Mouse (Mus musculus) forebrain, embryonic 16.5 days (tissue): ENCODE results near the gene Acyp1. TPM values are rescaled to one million over a fixed set of nuclear protein-coding genes. Genes with fewer than 3 reads are reported as not detected.
"Not testable (repeated sequence)": the region's sequence is repeated elsewhere in the genome, so short reads cannot be mapped to it uniquely, and the experiment has no call there.

Experiments used
- ATAC-seq: fragments of 200-750 bp; cut with Nextera tagmentation; 2 replicates; pipeline ENCODE4 v1.8.0; 2017; ENCODE audit warnings: mild to moderate bottlenecking, moderate library complexity
- H3K27ac ChIP-seq: fragments of 300-500 bp; sonication (generic); 2 replicates; pipeline ENCODE4 v1.5.1; 2014; ENCODE audit warnings: low read length, control low read depth
- H3K27me3 ChIP-seq: fragments of 300-500 bp; sonication (generic); replicated peaks from 2 replicates; pipeline ENCODE4 v1.6.1; 2014; ENCODE audit warnings: low read length; ENCODE audit not compliant: control insufficient read depth, insufficient read depth
- H3K36me3 ChIP-seq: fragments of 300-500 bp; sonication (generic); 2 replicates; pipeline ENCODE4 v1.6.1; 2014; ENCODE audit not compliant: control insufficient read depth, insufficient read depth
- H3K4me1 ChIP-seq: fragments of 300-500 bp; sonication (generic); replicated peaks from 2 replicates; pipeline ENCODE4 v1.6.1; 2014; ENCODE audit warnings: low read length; ENCODE audit not compliant: control insufficient read depth, insufficient read depth
- H3K4me2 ChIP-seq: fragments of 300-500 bp; sonication (generic); 2 replicates; pipeline ENCODE4 v1.6.1; 2014; ENCODE audit warnings: mild to moderate bottlenecking, low read length, control low read depth
- H3K4me3 ChIP-seq: fragments of 300-500 bp; sonication (generic); replicated peaks from 2 replicates; pipeline ENCODE4 v1.5.1; 2014; ENCODE audit warnings: mild to moderate bottlenecking, low read length, control low read depth
- H3K9ac ChIP-seq: fragments of 300-500 bp; sonication (generic); replicated peaks from 2 replicates; pipeline ENCODE4 v1.6.1; 2014; ENCODE audit warnings: low read depth, low read length, control low read depth
- H3K9me3 ChIP-seq: fragments of 300-500 bp; sonication (generic); 2 replicates; pipeline ENCODE4 v1.6.1; 2016; ENCODE audit warnings: low read length; ENCODE audit not compliant: control insufficient read depth
- WGBS: fragments of 180-500 bp; shearing (Covaris S2); extraction: QIAGEN DNeasy Blood & Tissue Kit; methylation state at CpG from one replicate; pipeline ENCODE4 v1.1.7; 2014; 5-methylcytosine and 5-hydroxymethylcytosine counted together
- polyA plus RNA-seq: library from polyadenylated mRNA; unstranded; fragments of >200 nt; fragmentation: Nextera tagmentation; extraction: Ambion mirVana; gene quantifications from 2 replicates; pipeline ENCODE4 v1.2.1, GENCODE M21; 2015

The Acyp1 gene
- polyA plus RNA-seq, 1 experiment from 2014 or later: 46.9 TPM

DNA sequence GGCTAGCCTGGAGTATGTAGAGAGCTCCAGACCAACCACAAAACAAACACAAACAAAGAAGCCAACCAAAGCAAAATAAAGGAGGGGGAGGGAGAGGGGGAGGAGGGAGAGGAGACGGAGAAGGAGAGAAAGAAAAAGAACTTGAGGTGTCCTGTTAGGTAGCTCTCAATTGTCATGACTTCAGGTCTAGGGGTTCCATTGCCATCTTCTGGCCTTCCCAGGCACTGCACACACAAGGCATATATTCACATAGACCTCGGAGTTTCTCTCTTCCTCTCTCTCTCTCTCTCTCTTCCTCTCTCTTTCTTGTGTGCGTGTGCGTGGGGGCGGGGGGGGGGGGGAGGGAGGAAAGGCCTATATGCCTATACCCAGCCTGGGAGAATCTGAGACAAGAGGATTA, 1.3 kb downstream of the Acyp1 start:
- Histone ChIP-seq H3K27me3 (no peaks in the 10 kb centered on the region), H3K4me3 (no peak overlapping the region), H3K27ac (no peak overlapping the region), H3K4me2 (no peak overlapping the region), H3K9ac (no peak overlapping the region), H3K4me1 (peaks cover 15% of the 10 kb centered on the region), H3K9me3 (no peaks in the 10 kb centered on the region), H3K36me3 (no peaks in the 10 kb centered on the region)
- WGBS: 37% methylated on average over 3 of the region's 5 CpGs
- no peak for ATAC-seq

DNA sequence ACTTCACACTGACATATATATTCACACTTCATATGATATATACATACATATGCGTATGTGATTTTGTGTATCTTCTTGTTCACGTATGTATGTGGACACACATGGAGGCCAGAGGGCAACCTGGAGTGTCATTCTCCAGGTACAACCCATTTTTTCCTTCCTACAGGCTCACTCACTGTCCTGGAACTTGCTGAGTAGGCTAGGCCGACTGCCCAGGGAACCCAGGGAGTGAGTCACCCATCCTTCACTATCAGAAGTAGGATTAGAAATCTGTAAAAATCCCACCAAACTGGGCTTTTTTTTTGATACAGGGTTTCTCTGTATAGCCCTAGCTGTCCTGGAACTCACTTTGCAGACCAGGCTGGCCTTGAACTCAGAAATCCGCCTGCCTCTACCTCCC, 3.2 kb downstream of the Acyp1 start:
- Histone ChIP-seq H3K4me1 (peaks cover 17% of the 10 kb centered on the region), H3K36me3 (no peaks in the 10 kb centered on the region), H3K4me3 (no peak overlapping the region), H3K4me2 (no peak overlapping the region), H3K27ac (no peak overlapping the region), H3K9ac (no peak overlapping the region), H3K27me3 (no peaks in the 10 kb centered on the region), H3K9me3 (no peaks in the 10 kb centered on the region)
- no peak for ATAC-seq
- 92% methylated on average over 4 of the region's 4 CpGs for WGBS

DNA sequence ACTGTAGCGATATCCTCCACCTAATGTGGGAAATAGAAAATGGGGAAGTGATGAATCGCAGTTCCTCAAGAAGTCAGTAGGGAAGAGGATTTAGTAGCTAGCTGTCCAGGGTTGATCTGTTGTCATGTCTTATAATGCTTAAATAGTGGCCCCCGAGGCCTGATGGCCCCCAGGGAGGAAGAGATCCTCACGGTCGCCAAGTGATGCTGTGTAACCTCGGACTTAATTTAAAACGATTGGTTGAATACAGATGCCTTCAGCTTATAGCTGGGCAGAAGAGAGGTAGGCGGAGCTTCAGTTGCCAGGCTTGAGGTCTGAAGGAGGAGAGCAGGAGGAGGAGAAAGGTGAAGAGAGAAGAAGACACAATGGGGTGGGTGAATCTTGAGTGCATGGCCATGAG, 3.9 kb downstream of the Acyp1 start:
- no peak overlapping the region for H3K9ac ChIP-seq
- 73% methylated on average over 8 of the region's 8 CpGs for WGBS
- ATAC-seq: no peak

DNA sequence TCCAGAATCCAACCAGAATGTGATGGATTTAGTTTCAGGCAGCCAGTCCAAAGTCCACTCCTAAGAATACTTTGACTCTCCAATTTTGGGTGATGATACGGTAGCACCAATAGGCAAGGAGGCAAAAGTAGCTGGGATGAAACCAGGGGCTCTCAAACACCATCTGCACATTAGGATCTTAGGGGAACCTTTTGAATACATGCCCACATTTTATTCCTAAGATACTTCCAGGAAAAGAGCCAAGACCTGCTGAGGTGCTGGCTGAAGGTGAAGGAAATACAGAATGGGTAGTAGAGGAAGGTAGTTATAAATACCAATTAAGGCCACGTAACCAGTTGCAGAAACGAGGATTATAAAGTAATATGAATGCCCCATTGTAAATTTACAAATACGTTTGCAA, 6.5 kb downstream of the Acyp1 start:
- H3K4me2 ChIP-seq, H3K36me3 ChIP-seq, H3K9me3 ChIP-seq, H3K4me1 ChIP-seq, H3K27me3 ChIP-seq, H3K27ac ChIP-seq, H3K9ac ChIP-seq, H3K4me3 ChIP-seq, ATAC-seq: not testable (repeated sequence)
- 75% methylated on average over 1 of the region's 4 CpGs for WGBS

More for the DNA sequence above, 3.9 kb downstream of the Acyp1 start:
- Histone ChIP-seq H3K4me2 (no peak overlapping the region), H3K27ac (no peak overlapping the region), H3K4me1 (peaks cover 22% of the 10 kb centered on the region), H3K4me3 (no peak overlapping the region), H3K9me3 (no peaks in the 10 kb centered on the region), H3K36me3 (no peaks in the 10 kb centered on the region), H3K27me3 (no peaks in the 10 kb centered on the region)

DNA sequence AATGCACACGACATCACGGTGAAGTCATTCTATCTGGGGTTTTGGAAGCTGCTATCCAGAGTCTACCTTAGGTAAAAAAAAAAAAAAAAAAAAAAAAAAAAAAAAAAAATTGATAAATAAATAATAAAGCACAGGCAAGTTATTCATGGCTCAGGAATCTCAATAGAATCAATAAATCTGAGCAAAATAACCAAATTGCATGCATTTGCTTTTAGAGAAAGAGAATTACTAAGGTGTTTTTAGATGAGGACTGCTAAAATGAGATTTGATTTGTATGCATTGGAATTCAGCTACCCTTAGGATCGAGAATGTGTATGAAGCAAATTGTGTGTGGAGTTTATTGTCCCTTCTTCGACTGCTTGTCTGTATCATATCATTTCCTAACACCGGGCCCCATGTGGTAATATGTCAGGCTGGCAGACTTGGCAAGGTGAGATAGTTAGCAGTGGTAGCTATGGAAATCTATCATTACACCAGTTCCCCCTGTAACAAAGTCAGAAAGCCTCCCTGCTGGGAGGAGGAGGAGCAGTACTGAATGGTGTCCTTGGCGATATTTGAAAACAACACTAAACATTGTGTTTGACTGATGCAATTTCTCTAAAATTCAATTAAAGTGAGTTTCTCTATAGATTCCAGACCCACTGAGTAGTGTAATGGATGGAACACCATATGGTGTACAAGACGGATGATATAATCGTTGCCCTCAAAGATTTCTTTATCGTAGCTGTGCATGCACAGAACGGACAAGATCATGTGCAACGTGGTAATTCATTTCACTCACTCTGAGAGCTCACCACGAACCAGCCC, 7.2 kb downstream of the Acyp1 start:
- Histone ChIP-seq H3K27me3 (no peaks in the 10 kb centered on the region), H3K4me2 (peak overlapping the region; percentile 96), H3K9me3 (no peaks in the 10 kb centered on the region), H3K9ac (no peak overlapping the region), H3K4me3 (peak overlapping the region; percentile 86), H3K36me3 (no peaks in the 10 kb centered on the region), H3K4me1 (peaks cover 9% of the 10 kb centered on the region), H3K27ac (no peak overlapping the region)
- 39% methylated on average over 12 of the region's 12 CpGs for WGBS
- no peak for ATAC-seq

DNA sequence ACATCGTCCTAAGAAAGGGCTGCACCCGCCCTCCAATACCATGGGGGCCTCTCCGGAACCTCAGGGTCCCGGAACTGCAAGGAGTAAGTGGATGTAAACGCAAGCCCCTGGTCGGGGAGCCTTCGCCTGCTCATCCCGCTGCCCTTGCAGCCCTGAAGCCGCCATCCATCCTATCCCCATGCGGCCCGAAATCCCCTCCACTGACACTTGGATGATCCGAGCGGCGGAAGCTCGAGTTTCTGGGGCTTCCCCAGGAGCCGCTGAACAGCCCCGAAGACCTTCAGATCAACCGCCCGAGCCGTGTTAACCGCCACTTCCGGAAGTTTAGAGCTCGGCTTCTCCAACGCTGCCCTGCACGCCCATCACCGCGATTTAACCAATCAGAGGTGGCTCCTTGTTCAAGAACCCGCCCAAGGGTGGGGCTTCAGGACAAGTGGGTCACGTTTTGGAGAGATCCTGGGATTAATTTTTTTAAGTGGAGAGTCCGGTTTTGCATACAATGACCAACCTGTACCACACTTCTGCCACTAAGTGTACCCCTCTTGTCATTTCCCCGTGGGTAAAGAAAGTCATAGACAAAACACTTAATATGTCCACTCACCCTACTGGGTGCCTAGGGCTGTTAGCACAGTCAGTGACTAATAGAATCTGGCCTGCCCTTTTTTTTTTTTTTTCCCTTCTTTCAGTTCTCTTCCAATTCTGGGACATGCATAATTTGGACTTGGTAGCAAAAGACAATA, 8.0 kb downstream of the Acyp1 start:
- peaks cover 9% of the 10 kb centered on the region for H3K4me1 ChIP-seq
- peak overlapping the region; percentile 94 for H3K9ac ChIP-seq
- peak overlapping the region; percentile 77 for H3K27ac ChIP-seq
- peak overlapping the region; percentile 86 for H3K4me3 ChIP-seq
- ATAC-seq: peak; percentile 99
- H3K27me3 ChIP-seq: no peaks in the 10 kb centered on the region
- no peaks in the 10 kb centered on the region for H3K36me3 ChIP-seq
- WGBS: under 1% methylated on average over 31 of the region's 31 CpGs
- peak overlapping the region; percentile 96 for H3K4me2 ChIP-seq
- no peaks in the 10 kb centered on the region for H3K9me3 ChIP-seq

DNA sequence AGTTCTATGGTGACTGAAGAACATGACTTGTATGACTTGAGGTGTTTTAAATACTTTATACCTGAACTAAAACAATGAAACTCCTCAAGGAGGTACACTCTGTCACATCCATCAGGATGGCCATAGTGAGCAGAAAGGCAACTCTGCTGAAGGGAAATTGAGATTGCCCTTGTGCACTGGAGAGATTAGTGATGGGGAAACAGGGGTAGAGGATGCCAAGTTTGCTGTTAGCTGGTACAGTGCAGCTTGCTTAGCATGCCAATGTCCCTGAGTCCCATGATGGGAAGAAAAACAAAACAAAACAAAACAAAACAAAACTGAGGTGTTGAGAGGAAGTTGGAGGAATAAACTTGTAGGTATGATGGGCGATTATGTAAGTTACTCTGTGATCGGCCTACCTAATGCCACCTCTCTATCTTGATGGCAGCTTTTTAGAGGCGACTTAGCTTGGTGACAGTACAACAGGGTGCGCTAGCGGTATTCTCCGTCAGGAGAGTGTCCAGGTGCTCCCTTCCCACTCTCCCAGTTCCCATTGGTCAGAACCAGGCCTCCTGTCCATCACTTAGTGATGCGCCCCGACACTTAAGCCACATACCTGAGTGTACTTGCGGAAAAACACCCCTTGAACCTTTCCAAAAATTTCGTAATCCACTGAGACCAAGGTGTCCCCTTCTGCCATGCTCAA, 8.7 kb downstream of the Acyp1 start:
- ATAC-seq: peak; percentile 26

DNA sequence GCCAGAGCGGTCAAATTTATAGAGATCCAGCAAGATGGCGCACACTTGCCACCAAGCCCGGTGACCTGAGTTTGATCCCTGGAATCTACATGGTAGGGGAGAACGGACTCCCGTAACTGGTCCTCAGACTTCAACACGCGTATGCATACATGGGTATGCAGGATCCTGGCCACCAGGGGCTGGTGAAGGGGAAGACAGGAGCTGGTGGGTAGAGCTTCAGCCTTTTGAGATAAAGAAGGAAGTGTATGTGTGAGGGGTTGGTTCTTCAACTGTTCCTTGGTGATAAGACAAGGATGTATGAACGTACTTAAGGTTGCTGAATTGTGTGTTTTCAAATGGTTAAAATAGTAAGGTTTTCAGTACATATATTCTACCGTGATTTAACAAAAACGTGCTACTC, 9.3 kb downstream of the Acyp1 start:
- Histone ChIP-seq H3K4me1 (peaks cover 9% of the 10 kb centered on the region), H3K27me3 (no peaks in the 10 kb centered on the region), H3K4me3 (no peak overlapping the region), H3K4me2 (no peak overlapping the region), H3K9ac (no peak overlapping the region), H3K27ac (no peak overlapping the region), H3K9me3 (no peaks in the 10 kb centered on the region), H3K36me3 (no peaks in the 10 kb centered on the region)
- WGBS: 95% methylated on average over 10 of the region's 10 CpGs
- ATAC-seq: no peak

More for the DNA sequence above, 8.7 kb downstream of the Acyp1 start:
- Histone ChIP-seq H3K27me3 (no peaks in the 10 kb centered on the region), H3K9me3 (no peaks in the 10 kb centered on the region), H3K27ac (peak overlapping the region; percentile 77), H3K4me3 (peak overlapping the region; percentile 86), H3K36me3 (no peaks in the 10 kb centered on the region), H3K4me1 (peaks cover 9% of the 10 kb centered on the region), H3K4me2 (peak overlapping the region; percentile 96), H3K9ac (peak overlapping the region; percentile 94)
- 4% methylated on average over 10 of the region's 10 CpGs for WGBS

DNA sequence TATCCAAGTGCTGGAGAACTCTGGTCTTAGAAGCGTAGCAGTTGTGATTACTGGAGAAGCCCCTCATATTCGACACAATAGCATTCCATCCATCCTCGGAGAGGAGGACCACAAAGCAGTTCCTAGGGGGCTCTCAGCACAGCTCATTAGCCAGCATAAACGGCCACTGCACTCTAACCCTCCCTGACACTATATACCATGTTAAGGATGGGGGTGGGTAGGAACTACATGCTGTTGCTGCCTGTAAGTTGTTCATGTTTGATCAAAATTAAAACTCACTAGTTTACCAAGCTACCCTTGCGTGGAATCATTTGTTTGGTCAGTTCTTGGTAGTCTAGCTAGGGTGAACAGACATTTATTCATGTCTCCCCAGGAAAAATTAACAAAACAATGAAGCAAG, 12.0 kb downstream of the Acyp1 start:
- Histone ChIP-seq H3K4me2 (no peak overlapping the region), H3K4me1 (peaks cover 9% of the 10 kb centered on the region), H3K4me3 (no peak overlapping the region), H3K36me3 (no peaks in the 10 kb centered on the region), H3K9ac (no peak overlapping the region), H3K27ac (no peak overlapping the region), H3K27me3 (no peaks in the 10 kb centered on the region), H3K9me3 (no peaks in the 10 kb centered on the region)
- 58% methylated on average over 5 of the region's 5 CpGs for WGBS
- no peak for ATAC-seq
